ENCODE assay signal across 18 mouse cellular contexts in the genomic region with DNA sequence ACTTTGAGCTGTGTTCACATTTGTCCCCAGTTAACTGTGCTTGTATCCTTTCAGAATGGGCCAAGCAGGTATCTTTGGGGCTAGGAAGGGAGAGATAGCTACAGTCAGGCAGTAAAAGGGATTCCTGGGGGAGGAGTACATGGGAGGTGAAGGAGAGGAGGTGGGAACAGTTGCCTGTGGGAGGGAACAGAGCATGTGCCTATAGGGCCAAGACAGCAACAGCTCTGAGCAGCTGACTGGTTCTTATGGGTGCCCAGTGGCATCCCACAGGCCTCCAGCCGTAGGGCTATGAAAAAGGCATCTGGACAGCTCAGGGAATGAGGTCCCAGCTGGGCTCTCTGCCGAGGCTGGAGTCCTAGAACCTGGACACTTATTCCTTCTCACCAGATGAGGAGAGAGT.
"Had no signal": no experiment of that assay in that cellular context is flagged by ENCODE, and none has a peak within 500 bp of the region (broad histone marks: within the 10 kb centered on the region; RNA-seq: fewer than 3 reads in every experiment).

No protein-coding gene starts in this region.

- H3K9me3 ChIP-seq: kidney, embryonic 15.5 days; midbrain, embryonic 12.5 days; midbrain, embryonic 15.5 days; neural tube, embryonic 12.5 days; neural tube, embryonic 15.5 days had no signal

- H3K27me3 ChIP-seq: kidney, embryonic 15.5 days; midbrain, embryonic 15.5 days; neural tube, embryonic 12.5 days; neural tube, embryonic 15.5 days had no signal

- H3K27ac ChIP-seq: kidney, embryonic 15.5 days; left cerebral cortex, adult 2 months; macrophage; midbrain, embryonic 12.5 days; midbrain, embryonic 15.5 days; neural tube, embryonic 12.5 days; neural tube, embryonic 15.5 days; stomach, postnatal 0 days had no signal

- H3K4me2 ChIP-seq: kidney, embryonic 15.5 days; lung, embryonic 14.5 days; midbrain, embryonic 12.5 days; midbrain, embryonic 15.5 days; neural tube, embryonic 12.5 days; neural tube, embryonic 15.5 days had no signal

- H3K4me3 ChIP-seq: kidney, embryonic 15.5 days; left cerebral cortex, adult 2 months; midbrain, embryonic 12.5 days; midbrain, embryonic 15.5 days; neural tube, embryonic 12.5 days; neural tube, embryonic 15.5 days had no signal

- H3K9ac ChIP-seq: kidney, embryonic 15.5 days; lung, embryonic 14.5 days; midbrain, embryonic 12.5 days; midbrain, embryonic 15.5 days; neural tube, embryonic 12.5 days; neural tube, embryonic 15.5 days had no signal

- DNase-seq: kidney, postnatal 10 days; kidney, postnatal 36 days; layer of hippocampus, postnatal 36 days; lung, embryonic 14.5 days; right cerebral cortex, adult 18-20 months; right cerebral cortex, postnatal 14 days; right cerebral cortex, postnatal 4 days; thymus, adult 18-20 months; thymus, postnatal 36 days had no signal

- ATAC-seq: lung, postnatal 0 days; midbrain, embryonic 15.5 days had no signal

- H3K36me3 ChIP-seq: kidney, embryonic 15.5 days; midbrain, embryonic 12.5 days; midbrain, embryonic 15.5 days; neural tube, embryonic 12.5 days; neural tube, embryonic 15.5 days had no signal
